Mouse (Mus musculus) layer of hippocampus, adult 11-12 months (tissue): ENCODE data around the gene Gm21913.
"Not testable (repeated sequence)": the region's sequence is repeated elsewhere in the genome, so short reads cannot be mapped to it uniquely, and the experiment has no call there.

ENCODE experiments used
- DNase-seq: peaks from one replicate; pipeline ENCODE4 v3.0.0; 2022; ENCODE audit warnings: low spot score

Gm21913 gene

GRCm38 (mm10) chrY:74623596-74623995 lies at the start of gene Gm21913:
TSS of gene Gm21913 (plus strand) at chrY:74623896.
- not testable (repeated sequence) for DNase-seq
